Comparison of ENCODE assay signal across 9 mouse cellular contexts in the genomic region with DNA sequence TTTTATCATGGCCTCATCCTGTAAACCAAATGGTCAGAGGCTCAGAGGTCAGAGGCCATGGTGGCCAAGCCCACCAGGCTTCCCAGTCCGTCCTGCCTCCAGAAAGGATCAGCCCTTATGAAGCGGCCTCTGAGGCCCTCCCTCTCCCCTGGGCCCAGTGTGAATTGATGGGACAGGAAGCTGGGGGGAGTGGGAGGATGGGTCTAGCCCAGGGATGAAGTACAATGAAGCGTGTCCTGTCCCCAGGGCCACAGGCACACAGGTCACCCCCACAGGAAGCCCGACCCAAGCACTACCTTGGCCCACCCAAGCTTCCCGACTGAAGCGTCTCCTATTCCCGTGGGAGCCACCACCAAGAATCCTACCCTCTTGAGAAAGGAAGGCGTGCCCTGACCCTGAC.
DNase-seq lines count a peak whose midpoint lies in the region; TF ChIP-seq lines count a peak whose summit lies in the region.
"Had no signal": no experiment of that assay in that cellular context is flagged by ENCODE, and none has a peak within 500 bp of the region (broad histone marks: within the 10 kb centered on the region; RNA-seq: fewer than 3 reads in every experiment).

No protein-coding gene starts in this region.

- H3K4me3 ChIP-seq in layer of hippocampus, adult 2 months = no peak overlapping the region

- no peak for DNase-seq in layer of hippocampus, adult 2 months (ENCODE audit: low spot score in 2 of 2)
- DNase-seq in layer of hippocampus, adult 9-11 months = no peak
- DNase-seq in heart, adult 18-20 months = peak; percentile 69 to 90
- peak; percentile 72 for DNase-seq in kidney, adult 9 months
- DNase-seq in lung, postnatal 10 days = peak; percentile 79
- no peak for DNase-seq in layer of hippocampus, postnatal 10 days (ENCODE audit: low spot score in 2 of 2)
- DNase-seq in frontal cortex, postnatal 36 days (ENCODE audit: low spot score in 2 of 2) = no peak
- no peak for DNase-seq in left cerebral cortex, adult 18-20 months (ENCODE audit: low spot score in 2 of 2)

- peak overlapping the region; percentile 39; the same call in 1 of the 2 replicates for H3K27ac ChIP-seq in layer of hippocampus, adult 2 months
- H3K27ac ChIP-seq: macrophage had no signal

- no peak for TF ChIP-seq CTCF in layer of hippocampus, adult 2 months (conservative IDR thresholded peaks at IDR 0.05)

Comparison
In these comparisons a context has a peak if more than half of its experiments do, and no peak if none do; other contexts are left out.
1. DNase-seq: peak in heart, adult 18-20 months (2 of 2), kidney, adult 9 months (single experiment) and lung, postnatal 10 days (single experiment); none in layer of hippocampus, adult 2 months (0 of 2), layer of hippocampus, adult 9-11 months (single experiment), layer of hippocampus, postnatal 10 days (0 of 2), frontal cortex, postnatal 36 days (0 of 2) and left cerebral cortex, adult 18-20 months (0 of 2).